Mouse (Mus musculus): ENCODE measurements around the gene Dph5.
"Not testable (repeated sequence)": the region's sequence is repeated elsewhere in the genome, so short reads cannot be mapped to it uniquely, and the experiment has no call there.

The Dph5 gene

DNA sequence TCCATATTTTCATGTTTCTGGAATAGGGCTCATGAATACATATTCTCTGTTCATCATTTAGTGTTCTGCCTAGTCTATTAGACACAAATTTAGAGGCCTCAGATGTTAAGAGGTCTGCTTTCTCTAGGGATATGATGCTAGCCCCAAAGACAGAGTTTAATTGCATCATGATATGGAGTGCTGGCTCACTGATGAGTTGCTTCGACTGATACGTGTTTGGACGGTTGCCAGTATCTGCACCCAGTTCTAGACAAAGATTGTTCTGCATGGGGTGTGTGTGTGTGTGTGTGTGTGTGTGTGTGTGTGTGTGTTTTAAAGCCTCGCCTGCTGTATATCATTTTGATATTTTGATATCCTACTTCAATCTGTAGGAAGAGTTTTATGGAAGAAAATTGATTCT is 4.7 kb downstream of the Dph5 start:
- in situ Hi-C loops (cut with MboI, MseI), result loop anchor here (5.0 kb wide), 2 partner anchors 40 to 230 kb away; no protein-coding TSS in a partner anchor

DNA sequence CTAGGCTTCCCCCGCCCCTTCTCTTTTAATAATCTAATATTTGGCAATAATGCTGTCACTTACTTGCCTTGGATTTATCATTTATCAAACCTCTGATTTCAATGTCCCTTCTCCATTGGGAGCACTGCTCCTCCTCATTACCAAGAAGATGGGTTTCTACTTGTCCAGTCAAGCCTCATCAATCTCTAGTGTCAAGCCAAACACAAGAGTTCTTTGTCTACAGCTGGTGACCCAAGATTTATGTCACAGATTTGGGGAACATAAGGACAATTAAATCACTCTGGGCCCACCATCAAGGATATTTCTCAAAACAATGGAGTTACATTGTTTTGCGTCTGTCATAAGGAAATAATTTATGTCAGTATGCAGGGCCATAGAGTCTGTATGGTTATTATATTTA is 5.5 kb downstream of the Dph5 start:
- in situ Hi-C loops (cut with MboI, MseI), result loop anchor here (5.0 kb wide), 2 partner anchors 39 to 231 kb away; no protein-coding TSS in a partner anchor

DNA sequence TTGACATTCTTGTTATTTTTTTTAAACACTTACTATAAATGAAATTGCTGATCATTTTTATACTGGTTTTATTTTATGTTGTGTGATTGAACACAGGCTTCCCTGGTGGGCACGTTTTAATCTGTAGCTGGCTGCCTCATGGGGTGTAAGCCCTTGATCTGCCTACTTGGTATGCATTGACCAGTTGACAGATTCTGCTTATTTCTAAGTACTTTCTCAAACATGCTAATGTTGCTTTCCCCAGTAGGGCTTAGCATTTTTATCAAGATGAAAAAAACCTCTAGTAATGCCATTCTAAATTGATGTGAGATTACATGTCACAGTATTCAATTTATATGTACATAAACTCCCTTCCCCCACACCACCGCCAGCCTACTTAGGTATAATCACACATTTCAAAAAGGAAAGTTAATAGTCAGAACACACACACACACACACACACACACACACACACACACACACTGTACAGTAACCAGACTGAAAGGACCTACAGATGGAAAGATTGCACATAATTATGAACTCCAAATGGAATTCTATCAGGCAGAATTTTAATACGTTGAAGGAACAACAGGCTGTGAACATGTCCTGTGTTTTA is 10.8 kb downstream of the Dph5 start:
- in situ Hi-C loops (cut with MboI, MseI), result no loop called here

DNA sequence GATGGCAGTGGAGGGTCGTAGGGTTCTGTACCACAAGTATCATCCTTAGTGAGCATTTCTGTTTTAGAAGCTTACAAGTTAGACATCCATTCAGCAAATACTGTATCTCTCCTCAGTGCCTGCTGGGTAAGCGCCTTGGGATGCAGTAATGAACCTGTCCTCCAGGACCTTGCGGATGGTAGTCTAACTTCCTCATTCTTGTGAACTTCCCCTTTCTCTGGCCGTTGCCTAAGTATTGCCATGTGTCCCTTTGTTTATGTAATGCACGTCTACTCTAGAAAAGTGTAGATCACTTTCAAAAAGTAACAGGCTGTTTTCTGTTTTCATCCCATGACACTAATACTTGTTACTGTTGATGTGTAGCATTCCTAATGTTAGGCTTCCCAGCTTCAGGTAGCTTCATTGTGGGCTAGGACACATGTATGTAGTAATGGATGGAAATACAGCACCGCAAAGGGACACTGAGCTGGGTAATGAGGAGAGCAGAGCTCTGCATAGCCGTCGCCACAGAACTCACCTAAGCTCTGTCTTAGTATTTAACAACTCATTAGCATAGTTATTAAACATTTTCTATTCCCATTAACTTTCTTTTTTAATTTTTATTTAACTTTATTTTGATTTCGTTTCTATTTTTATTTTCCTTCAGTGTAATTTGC is 14.8 kb downstream of the Dph5 start:
- in situ Hi-C loops (cut with MboI, MseI), result no loop called here

DNA sequence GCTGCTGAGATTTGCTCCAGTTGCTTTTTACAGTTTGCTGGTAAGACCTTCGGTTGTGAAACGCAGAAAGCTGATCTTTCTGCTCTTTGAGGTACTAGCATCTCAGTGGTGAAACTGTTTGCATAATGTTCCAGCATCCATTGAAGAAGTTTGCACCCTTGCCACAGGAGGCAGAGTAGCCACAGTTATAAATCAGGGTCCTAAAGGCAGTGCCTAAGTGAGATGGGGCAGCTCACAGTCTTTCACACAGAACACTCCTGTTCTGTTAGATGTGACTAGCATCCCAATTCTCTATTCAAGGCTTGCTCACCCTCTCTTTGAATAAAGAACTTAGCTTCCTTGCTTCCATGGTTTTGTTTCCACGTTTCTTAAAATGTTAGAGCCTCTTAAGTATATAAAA is 17.4 kb downstream of the Dph5 start:
- in situ Hi-C loops (cut with MboI, MseI), result no loop called here

DNA sequence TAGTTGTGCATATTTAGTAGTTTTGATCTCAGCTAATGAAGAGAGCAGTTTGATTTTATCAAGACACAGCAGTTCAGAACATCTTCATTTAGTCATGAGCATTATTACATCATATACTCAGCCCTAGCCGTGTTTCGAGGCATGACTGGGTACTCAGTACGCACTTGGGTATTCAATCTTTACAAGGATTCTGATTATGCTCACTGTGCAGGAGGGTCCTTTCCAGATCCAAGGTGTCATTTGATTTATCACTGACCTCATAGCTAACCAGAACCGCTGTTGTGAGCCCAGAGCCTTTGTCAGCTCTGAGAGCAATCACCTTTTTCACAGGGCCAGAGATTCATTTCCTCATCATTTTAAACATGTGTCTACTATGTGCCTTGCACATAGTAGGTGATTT is 17.9 kb downstream of the Dph5 start:
- in situ Hi-C loops (cut with MboI, MseI), result no loop called here

DNA sequence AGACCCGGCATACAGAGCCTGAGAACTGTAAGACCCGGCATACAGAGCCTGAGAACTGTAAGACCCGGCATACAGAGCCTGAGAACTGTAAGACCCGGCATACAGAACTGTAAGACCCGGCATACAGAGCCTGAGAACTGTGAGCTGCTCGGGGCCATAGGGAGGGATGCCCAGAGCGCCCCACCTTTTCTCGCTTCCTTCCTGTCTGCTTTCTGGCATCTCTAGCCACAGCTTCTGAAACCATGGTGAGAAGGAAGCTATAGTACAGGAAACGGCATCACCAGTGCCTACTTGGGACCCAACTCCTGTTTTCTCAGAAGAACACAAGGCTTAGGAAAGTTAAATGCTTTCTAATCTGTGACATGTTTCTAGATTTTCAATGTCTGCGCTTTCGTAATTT is 19.8 kb downstream of the Dph5 start:
- in situ Hi-C loops (cut with MboI, MseI), result not testable (repeated sequence)

DNA sequence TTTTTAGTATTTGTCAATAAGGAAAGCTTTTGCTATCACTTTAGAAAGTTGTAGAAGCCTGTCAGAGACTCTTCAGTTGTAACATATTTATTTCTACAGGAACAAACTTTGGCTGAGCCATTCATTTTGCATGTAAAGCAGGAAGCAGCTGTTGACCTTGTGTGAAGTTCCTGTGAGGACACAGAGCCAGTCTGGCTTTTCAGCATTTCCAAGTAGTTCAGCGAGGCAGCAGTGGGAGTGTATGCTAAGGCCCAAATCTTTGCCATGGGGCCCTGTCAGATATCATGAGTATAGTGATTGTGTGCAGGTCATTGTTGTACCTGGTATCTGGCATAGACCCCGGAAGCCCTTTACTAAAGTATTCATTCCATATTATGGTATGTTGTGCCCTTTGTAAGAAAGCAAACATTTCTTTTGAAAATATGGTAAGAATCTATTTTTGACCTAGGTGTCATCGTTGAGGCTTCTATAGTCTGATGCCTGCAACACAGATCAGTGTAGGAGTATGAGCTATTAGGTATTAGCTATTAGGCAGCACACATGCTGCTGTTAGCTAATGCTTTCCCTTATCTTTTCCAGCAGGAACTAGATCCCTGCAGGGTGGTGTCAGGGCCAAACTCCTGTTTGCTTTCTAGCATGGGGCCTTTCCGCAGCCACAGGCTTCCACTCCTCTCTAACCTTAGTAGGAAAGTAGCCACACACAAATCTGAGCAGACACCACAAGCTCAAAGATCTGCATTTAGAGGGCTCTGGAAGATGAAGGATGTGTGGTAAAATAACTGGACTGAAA is 37.0 kb downstream of the Dph5 start:
- in situ Hi-C loops (cut with MboI, MseI), result loop anchor here (5.0 kb wide), 1 partner anchor 48 kb away; no protein-coding TSS in a partner anchor

DNA sequence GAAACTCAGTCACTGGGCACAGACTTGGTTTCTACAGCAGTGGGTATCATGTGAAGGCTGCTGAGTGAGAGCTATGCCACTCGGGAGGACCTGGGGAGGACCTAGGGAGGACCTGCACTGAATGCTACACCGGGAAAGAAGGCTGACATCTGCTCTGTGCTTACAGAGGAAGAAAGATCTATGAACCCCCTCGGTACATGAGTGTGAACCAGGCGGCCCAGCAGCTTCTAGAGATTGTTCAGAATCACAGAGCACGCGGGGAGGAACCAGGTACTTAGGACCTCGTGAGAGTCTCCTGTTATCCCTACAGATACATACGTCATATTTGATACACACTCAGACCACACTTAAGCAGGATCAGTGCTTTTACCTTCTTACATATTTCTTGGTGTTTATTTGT is 38.9 kb downstream of the Dph5 start:
- in situ Hi-C loops (cut with MboI, MseI), result loop anchor here (5.0 kb wide), 1 partner anchor 46 kb away; no protein-coding TSS in a partner anchor

DNA sequence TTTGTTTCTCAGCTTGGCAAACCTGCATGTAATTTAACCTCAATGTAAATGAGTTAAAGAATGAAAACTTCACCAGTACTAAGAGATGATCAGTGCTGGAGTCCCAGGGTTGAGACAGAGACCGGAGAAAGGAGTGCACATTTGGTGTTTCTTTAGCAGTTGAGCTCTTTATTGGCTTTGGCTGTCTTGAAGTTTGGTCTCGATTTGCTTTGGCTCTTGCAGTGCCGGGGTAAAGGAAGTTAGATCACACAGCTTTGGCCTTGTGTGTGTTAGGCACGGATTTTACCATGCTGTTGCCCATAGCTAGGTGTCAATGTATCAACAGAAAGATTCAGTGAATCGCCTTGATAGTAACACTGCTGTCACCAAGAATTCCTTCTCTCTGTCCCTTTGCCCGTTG is 44.1 kb downstream of the Dph5 start:
- in situ Hi-C loops (cut with MboI, MseI), result loop anchor here (5.0 kb wide), 1 partner anchor 39 kb away; no protein-coding TSS in a partner anchor

DNA sequence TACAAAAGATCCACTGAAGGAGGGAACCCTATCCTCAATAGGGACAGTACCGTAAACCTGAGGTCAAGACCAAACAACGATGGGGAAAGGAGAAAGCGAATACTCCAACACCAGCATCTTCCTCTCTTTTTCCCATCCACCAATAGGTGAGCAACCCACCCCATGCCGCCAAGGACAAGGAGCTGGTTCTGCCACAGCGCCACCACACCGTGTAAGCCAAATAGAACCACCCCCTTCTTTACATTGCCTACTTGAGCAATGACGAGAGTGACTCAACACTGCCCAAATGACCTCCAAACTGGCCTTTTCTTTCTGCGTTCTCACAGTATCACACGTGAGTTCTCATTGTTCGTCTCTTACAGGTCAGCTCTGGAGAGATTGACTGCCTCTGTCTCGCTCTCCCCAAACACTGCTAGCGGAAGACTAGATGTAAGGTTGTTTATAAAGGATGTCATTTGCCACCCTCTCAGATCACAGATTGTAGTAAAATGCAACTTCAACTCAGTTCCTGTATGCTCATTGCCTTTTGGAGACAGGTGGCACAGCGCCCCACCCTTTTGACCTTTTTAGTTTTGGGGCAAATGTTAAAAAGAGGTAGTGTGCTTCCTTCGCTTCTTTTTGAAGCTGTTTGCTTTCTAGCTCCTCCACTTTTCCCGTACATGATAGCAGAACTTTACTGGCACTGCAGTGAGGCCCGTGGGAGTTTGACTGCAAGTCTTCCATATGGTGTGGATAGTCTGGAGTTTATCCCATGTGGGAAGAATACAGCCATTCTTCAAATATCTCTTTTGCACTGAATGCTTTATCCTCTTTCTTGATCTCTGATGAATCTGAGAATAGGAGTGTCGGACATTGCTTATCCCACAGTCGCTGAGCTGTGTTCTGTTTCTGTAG is 45.9 kb downstream of the Dph5 start:
- in situ Hi-C loops (cut with MboI, MseI), result loop anchor here (5.0 kb wide), 1 partner anchor 41 kb away; no protein-coding TSS in a partner anchor

DNA sequence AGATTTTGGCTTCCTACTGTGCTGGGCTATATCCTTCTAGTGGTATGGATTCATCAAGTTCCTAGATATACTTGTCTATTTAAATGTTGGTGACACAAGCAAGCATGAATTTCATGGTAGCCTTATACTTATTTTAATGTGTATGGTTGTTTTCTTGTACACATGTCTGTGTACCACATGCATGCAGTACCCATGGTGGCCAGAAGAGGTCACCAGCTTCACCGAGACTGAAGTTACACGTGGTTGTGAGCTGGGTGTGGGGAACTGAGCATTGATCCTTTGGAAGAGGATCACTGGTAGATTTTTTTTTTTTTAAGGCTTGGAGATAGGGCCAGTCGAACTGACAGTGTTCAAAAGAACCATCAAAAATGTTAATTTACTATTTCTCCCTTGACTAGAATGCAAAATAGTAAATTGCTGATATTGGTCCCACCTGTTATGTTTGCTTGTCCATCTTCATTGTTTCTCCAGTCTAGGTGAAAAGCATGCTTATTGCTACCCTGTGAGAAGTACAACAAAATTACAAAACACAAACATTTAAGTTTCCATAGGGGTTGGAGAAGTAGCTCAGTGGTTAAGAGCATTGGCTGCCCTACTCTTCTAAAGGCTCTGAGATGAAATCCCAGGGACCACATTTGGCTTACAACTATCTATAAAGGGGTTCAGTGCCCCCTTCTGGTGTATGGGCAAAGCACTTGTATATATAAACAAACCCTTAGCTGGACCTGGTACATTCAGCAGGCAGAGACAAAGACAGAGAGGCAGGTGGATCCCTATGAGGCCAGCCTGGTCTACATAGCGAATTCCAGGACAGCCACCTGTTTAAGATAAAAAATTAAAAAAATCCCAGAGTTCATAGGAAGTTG is 49.3 kb downstream of the Dph5 start:
- in situ Hi-C loops (cut with MboI, MseI), result no loop called here

DNA sequence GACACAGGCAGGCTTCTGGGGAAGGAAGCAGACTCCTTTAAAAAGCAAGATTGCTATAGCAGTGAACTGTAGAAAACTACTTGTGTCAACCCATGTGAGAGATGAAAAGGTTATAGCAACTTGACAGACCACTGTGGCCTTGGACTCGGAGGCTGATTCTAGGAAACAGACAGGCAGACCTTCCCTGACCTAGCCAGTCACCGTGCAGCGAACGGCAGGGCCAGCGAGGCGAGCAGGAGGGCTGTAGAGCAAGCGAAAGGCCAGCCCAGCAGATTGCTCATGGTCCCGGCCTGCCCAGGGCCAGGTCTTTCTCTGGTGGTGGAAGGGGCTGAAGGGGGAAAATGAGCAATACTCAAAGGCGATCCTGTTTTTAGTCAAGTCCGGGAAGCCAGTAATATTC is 50.2 kb downstream of the Dph5 start:
- in situ Hi-C loops (cut with MboI, MseI), result no loop called here

DNA sequence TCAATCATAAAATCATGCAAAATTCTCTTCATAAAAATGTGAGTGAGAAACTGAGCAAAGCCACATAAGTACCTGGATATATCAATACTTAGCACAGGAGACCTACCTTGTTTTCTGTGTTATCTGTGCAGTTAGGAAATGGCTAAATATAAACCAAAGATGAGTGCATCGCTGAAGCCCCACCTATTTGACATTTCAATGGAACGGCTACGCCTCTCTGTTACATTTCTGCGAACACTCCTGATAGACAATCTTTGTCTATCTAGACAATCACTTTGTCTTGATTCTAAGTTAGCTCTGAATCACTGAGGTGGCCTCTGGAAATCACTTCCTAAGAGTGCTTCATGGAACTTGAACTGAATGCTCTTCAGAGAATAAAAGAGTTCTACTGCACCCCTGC is 52.9 kb downstream of the Dph5 start:
- in situ Hi-C loops (cut with MboI, MseI), result no loop called here

DNA sequence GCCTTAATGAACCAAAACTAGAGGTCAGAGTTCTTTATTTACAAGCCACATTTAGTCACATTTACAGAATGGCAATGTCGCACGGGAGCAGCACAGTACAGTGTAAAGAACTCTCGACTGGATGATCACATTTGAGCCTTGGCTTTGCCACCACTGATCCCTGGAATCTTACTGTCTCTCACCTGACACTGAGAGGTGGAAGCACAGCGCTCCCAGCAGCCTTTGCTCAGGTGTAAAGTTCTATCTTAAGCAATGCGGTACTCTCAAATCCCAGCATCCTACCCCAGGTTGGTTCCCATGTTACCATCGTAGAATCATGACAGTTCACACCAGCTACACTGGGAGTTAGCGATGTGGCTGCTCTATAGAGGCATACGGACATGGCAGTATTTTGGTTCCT is 53.8 kb downstream of the Dph5 start:
- in situ Hi-C loops (cut with MboI, MseI), result no loop called here

DNA sequence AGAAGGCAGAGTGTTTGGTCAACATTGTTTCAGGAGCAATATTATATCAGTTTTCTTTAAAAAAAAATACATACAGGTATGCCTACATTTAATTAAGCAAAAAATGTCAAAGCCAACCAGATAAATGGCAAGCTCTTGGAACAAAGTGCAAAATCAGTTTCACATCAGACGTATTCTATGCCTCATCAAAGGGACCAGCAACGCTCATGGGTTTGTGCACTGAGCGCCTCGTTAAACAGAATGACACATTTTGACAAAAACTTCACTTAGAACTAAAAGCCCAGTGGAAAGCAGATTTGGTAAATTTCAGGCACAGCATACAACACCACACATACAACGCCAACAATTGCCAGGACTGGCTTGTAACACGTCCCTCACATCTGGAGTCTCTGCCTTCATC is 56.7 kb downstream of the Dph5 start:
- in situ Hi-C loops (cut with MboI, MseI), result no loop called here

DNA sequence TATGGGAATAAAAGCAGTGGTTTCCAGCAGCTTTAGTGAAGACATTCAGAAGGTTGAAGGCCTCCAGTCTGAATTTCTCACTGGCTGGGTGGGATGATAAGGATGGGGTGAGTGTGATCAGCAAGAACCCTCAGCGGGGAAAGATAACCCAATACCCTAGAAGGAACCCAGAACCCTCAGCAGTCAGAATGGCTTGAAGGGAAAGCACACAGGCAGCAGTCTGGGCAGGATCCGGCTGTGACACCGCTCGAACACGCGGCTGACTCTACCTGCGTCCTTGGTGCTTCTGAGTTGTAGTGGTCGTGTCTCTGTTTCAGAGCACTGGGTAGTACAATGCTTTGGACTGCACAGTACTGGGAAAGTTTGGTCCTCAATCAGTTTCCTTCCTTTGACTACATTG is 58.6 kb downstream of the Dph5 start:
- in situ Hi-C loops (cut with MboI, MseI), result no loop called here

DNA sequence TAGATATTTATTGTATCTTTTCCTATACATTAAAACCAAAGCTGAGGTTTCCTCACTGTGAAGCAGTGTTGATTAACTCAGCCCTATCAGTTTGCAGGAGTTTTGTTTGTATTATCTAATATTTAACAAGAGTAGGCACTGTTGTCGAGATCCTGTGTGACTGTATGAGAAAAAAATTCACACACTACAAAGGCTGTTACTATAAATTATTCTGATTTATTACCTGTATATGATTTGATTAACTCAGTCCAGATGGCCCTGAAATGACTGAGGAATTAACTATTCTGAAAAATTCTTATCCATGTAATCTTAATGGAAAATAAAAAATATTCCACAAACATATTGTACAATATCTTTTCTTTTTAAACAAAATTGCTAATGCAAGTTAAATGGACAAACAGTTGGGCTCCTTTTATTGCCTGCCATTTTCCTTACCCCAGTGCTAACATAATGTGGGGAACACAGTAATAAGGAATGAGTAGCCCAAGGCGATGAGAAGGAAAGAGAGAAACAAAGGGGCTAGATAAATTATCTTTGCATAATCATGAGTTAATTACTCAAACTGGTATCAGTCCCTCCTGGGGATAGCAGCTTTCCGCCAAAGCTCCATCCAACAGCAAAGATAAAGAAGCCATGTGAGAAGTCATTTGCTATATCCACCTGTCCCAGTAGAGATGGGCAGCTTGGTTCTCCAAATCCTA is 61.7 kb downstream of the Dph5 start:
- in situ Hi-C loops (cut with MboI, MseI), result no loop called here

DNA sequence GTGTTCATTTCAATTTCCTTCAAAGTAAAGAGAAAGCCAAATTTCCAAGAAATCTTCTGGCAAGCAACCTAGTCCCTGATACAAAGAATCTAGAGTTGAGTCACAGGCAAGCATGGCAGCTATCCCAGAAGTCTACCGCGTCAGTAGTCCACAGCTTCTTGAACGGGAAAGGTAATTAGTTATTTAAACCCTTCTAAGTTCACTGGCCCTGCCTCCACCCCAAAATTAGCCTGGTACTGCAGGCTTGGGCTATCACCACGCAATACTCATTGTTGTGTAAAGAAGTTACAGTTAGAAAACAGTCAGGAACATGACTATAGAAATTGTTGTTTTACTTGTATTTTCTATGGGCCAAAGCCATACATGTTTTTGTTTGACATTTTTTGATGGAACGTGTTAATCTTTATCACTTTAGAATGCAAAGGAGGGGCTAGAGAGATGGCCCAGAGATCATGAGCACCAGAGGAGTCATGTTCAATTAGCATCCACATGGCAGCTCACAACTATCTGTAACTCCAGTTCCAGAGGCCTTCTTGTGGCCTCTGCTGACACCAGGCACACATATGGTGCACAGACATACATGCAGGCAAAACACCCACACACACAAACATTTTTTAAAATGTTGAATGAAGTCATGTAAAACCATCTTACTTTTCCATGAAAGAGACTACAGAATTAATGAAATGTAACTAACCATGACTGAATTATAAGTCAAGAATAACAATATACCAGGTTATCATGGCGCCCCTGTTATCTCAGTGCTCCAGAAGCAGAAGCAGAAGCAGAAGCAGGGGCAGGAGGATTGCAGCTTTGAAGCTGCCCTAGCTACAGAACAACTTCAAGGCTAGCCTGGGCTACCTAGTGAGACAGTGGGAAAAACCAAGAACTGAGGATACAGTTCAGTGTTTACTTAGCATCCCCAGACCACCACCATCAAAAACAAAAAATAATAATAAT is 62.6 kb downstream of the Dph5 start:
- in situ Hi-C loops (cut with MboI, MseI), result no loop called here

Measured in regulatory T cell (primary cell).